Mouse (Mus musculus) liver, embryonic 15.5 days (tissue): Measurements from ENCODE around the gene Cd300ld4. TPM values are rescaled to one million over a fixed set of nuclear protein-coding genes. Genes with fewer than 3 reads are reported as not detected.

Source experiments
- polyA plus RNA-seq: library from polyadenylated mRNA; unstranded; fragments of >200 nt; fragmentation: Nextera tagmentation; extraction: Ambion mirVana; gene quantifications from 2 replicates; pipeline ENCODE4 v1.2.1, GENCODE M21; 2015

Cd300ld4 gene
- polyA plus RNA-seq, 1 experiment from 2014 or later, result not detected

Other genes with a start within 250 kb of the Cd300ld4 start
- gene Btbd17, start 231.1 kb downstream of the Cd300ld4 start, polyA plus RNA-seq, result 0.25 TPM in 1 of 2 replicates, not detected in the other
- not detected in 2 replicates for gene Gpr142, start 228.1 kb downstream of the Cd300ld4 start, polyA plus RNA-seq
- gene Gprc5c, start 175.9 kb downstream of the Cd300ld4 start, polyA plus RNA-seq, result 15.9 and 19.0 TPM in 2 replicates
- gene Cd300a, start 137.0 kb downstream of the Cd300ld4 start, polyA plus RNA-seq, result 7.3 and 7.8 TPM in 2 replicates
- gene Cd300lb, start 92.6 kb downstream of the Cd300ld4 start, polyA plus RNA-seq, result 1.3 and 1.5 TPM in 2 replicates
- gene Cd300c, start 57.9 kb downstream of the Cd300ld4 start, polyA plus RNA-seq, result not detected in 2 replicates
- 1.2 and 1.3 TPM in 2 replicates for gene Cd300ld, start 37.1 kb downstream of the Cd300ld4 start, polyA plus RNA-seq
- 8.7 and 9.5 TPM in 2 replicates for gene Cd300c2, start 25.1 kb downstream of the Cd300ld4 start, polyA plus RNA-seq
- gene Cd300ld2, start 10.8 kb downstream of the Cd300ld4 start, polyA plus RNA-seq, result not detected in 2 replicates
- gene Cd300ld5, start 10.8 kb upstream of the Cd300ld4 start, polyA plus RNA-seq, result not detected in 2 replicates
- not detected in 2 replicates for gene Cd300ld3, start 21.4 kb upstream of the Cd300ld4 start, polyA plus RNA-seq
- 0.67 and 0.89 TPM in 2 replicates for gene Cd300e, start 35.2 kb upstream of the Cd300ld4 start, polyA plus RNA-seq
- 2.2 and 2.3 TPM in 2 replicates for gene Rab37, start 64.4 kb upstream of the Cd300ld4 start, polyA plus RNA-seq
- gene Cd300lf, start 107.0 kb upstream of the Cd300ld4 start, polyA plus RNA-seq, result 4.5 and 4.8 TPM in 2 replicates
- gene Slc9a3r1, start 136.3 kb upstream of the Cd300ld4 start, polyA plus RNA-seq, result 76.4 and 82.1 TPM in 2 replicates
- gene Tmem104, start 160.5 kb upstream of the Cd300ld4 start, polyA plus RNA-seq, result 5.1 and 6.0 TPM in 2 replicates
- 9.9 and 11.6 TPM in 2 replicates for gene Nat9, start 160.8 kb upstream of the Cd300ld4 start, polyA plus RNA-seq
- gene Grin2c, start 240.2 kb upstream of the Cd300ld4 start, polyA plus RNA-seq, result 0.05 TPM in 2 replicates